Mouse (Mus musculus): ENCODE measurements around the gene Reep6.

DNA sequence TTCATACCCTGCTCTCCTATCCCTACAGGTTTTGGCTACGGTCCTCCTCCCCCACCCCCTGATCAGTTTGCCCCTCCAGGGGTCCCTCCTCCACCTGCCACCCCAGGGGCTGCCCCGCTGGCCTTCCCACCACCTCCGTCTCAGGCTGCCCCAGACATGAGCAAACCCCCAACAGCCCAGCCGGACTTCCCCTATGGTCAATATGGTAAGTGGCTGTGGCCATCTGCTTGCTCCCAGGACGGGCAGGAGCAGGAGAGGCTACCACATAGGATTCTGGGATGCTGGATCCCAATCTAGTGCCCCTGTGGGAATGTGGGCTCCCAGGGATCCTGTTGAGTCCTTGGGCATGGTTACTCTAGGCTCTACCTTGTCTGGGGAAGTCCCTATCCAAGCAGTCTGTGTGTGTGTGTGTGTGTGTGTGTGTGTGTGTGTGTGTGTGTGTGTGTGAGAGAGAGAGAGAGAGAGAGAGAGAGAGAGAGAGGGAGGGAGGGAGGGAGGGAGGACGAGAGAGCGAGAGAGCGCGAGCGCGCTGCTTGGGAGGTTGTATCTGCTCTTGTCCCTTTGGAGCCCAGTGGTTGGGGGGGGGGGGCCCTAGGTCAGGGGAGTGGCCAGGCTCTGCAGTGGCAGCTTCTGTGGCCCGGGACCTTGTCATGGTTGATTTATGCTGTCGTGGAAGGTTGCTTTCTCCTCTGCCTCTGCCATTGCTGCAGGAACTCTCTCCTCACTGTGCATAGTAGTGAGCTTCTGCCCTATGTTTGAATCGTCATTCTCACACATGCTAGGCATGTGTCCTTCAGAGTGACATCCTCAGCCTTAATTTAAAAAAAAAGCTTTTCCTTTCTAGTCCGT is 44.3 kb upstream of the Reep6 start:
- TF ChIP-seq ZNF384 (IDR thresholded peaks at IDR 0.05; ENCODE audit: low read depth, low read length) (no peak), MAFK (IDR thresholded peaks at IDR 0.05; ENCODE audit: insufficient read depth, low read depth, low read length) (no peak), CHD2 (IDR thresholded peaks at IDR 0.05; ENCODE audit: low read depth, low read length) (no peak)
